Mouse (Mus musculus): ENCODE measurements around the gene Cdnf. TPM values are rescaled to one million over a fixed set of nuclear protein-coding genes. Genes with fewer than 3 reads are reported as not detected.

Cdnf gene
- polyA plus RNA-seq, 1 experiment from 2014 or later, result 0.10 TPM

DNA sequence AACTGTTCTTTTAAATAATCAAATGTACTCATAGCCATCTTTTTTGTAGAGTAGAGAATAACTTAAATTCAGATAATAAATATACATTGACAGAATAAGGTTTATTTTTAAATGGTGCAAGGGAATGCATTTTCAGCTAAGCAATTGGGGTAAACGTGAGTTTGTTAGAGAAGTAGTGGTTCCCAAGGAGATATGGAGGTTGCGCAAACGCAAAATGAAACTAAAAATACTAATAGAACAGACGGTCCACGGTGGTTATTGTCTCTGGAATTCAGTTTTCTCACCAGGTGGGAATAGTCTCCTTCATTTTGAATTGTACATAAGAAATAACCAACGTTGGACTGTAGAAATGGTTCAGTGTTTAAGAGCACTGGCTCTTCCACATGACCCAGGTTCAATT is 13.5 kb downstream of the Cdnf start:
- no peak overlapping the region for H3K4me2 ChIP-seq
- H3K36me3 ChIP-seq, result no peaks in the 10 kb centered on the region
- H3K4me3 ChIP-seq, result no peak overlapping the region
- no peak overlapping the region for H3K27ac ChIP-seq (replicated peaks)
- H3K27me3 ChIP-seq, result no peaks in the 10 kb centered on the region
- ATAC-seq (ENCODE audit: low read depth), result no peak
- H3K9me3 ChIP-seq, result no peaks in the 10 kb centered on the region
- no peak overlapping the region for H3K9ac ChIP-seq
- H3K4me1 ChIP-seq (replicated peaks), result no peaks in the 10 kb centered on the region
- WGBS, result 84% methylated on average over 6 of the region's 6 CpGs

DNA sequence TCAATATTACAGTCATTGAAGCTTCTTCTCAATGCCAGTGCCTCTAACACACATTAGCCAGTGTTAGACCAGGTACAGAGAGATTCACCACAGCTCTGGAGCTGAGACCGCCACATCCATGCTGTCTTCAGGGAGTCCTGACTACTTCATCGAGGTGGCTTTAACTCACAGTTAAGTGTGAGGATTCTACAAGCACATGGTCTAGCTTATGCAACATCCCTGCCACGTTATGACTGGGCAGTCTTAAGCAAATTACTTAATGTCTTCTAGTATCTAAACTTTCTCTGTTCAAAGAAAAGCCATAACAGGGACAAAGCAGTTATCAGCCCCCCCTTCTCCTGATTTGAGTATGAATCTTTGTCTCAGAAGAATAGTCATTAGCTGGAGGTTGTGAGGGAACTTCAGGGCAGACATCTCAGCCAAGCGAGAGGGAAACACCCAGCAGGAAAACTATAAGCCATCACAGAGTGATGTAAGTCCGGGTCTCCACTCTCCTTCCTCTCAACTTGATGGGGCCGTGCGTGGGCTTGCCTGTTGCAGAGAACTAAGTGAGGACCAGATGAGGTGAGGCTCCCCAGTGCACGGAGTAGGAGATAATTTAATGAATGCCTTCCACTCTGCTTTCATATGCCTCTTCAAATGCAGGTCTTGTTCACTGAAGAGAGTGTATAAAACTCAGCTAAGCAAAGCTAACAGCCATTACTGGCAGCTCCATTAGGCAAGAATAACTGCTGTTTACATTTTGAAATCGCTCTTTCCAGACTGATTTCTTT is 28.7 kb downstream of the Cdnf start:
- 64% methylated on average over 9 of the region's 9 CpGs for WGBS
- H3K27me3 ChIP-seq, result no peaks in the 10 kb centered on the region
- H3K36me3 ChIP-seq, result no peaks in the 10 kb centered on the region
- no peak overlapping the region for H3K4me3 ChIP-seq
- no peak overlapping the region for H3K9ac ChIP-seq
- no peak overlapping the region for H3K27ac ChIP-seq (replicated peaks)
- no peak for ATAC-seq (ENCODE audit: low read depth)
- H3K4me1 ChIP-seq (replicated peaks), result peaks cover 6% of the 10 kb centered on the region; the same call in 1 of the 2 replicates
- no peak overlapping the region for H3K4me2 ChIP-seq
- H3K9me3 ChIP-seq, result no peaks in the 10 kb centered on the region

DNA sequence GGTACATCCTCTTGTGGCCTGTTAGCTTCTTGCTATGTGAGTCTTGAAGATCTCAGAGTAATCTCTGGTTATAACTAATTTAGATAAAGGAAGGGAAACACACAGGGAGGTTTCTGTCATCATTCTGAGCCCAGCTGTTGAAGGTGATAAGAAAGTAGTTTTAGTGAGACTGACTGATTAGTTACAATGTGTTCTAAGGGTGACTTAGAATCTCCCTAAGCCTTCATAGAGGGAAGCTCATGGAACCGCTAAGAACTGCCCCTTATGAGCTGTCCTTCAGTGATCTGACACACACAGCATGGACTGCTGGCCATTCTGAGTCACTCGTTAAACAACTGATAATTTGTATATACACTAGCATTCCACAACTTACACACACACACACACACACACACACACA is 33.2 kb downstream of the Cdnf start:
- WGBS, result 67% methylated on average over 2 of the region's 2 CpGs

GRCm38 (mm10) chr2:3546588-3546987 is 33.8 kb downstream of the Cdnf start:
- no peaks in the 10 kb centered on the region for H3K27me3 ChIP-seq
- 3% methylated on average over 4 of the region's 4 CpGs for WGBS
- no peak overlapping the region for H3K4me3 ChIP-seq
- H3K36me3 ChIP-seq, result no peaks in the 10 kb centered on the region
- no peak for ATAC-seq (ENCODE audit: low read depth)
- H3K4me1 ChIP-seq (replicated peaks), result peaks cover 6% of the 10 kb centered on the region; the same call in 1 of the 2 replicates
- H3K27ac ChIP-seq (replicated peaks), result no peak overlapping the region
- no peak overlapping the region for H3K9ac ChIP-seq
- H3K4me2 ChIP-seq, result no peak overlapping the region
- no peaks in the 10 kb centered on the region for H3K9me3 ChIP-seq

More for the DNA sequence above, 33.2 kb downstream of the Cdnf start:
- Histone ChIP-seq H3K4me3 (no peak overlapping the region), H3K27me3 (no peaks in the 10 kb centered on the region), H3K4me2 (no peak overlapping the region), H3K36me3 (no peaks in the 10 kb centered on the region), H3K4me1 (replicated peaks) (peaks cover 6% of the 10 kb centered on the region; the same call in 1 of the 2 replicates), H3K27ac (replicated peaks) (no peak overlapping the region), H3K9me3 (no peaks in the 10 kb centered on the region), H3K9ac (no peak overlapping the region)
- ATAC-seq (ENCODE audit: low read depth), result no peak

GRCm38 (mm10) chr2:3570186-3570585 is 57.4 kb downstream of the Cdnf start, which contains the start of gene Fam107b:
TSS of gene Fam107b (plus strand) at chr2:3570488.
- H3K4me3 ChIP-seq, result no peak within 1 kb of the TSS
- H3K9ac ChIP-seq, result no peak within 1 kb of the TSS
- no peak within 1 kb of the TSS for H3K4me2 ChIP-seq
- no peak within 1 kb of the TSS for H3K27ac ChIP-seq (replicated peaks)
- H3K4me1 ChIP-seq (replicated peaks), result no peaks in the 10 kb centered on the region
- H3K9me3 ChIP-seq, result no peaks in the 10 kb centered on the region
- H3K27me3 ChIP-seq, result no peaks in the 10 kb centered on the region
- no peaks in the 10 kb centered on the region for H3K36me3 ChIP-seq
- whole genome bisulfite sequencing, result 73% methylated on average over 12 of the region's 12 CpGs
- no peak for ATAC-seq (ENCODE audit: low read depth)

- WGBS, result 87% methylated on average over 11 of the region's 11 CpGs
- H3K27ac ChIP-seq (replicated peaks), result no peak overlapping the region
- no peak overlapping the region for H3K4me2 ChIP-seq
- no peak overlapping the region for H3K9ac ChIP-seq
- H3K36me3 ChIP-seq, result no peaks in the 10 kb centered on the region
- no peaks in the 10 kb centered on the region for H3K4me1 ChIP-seq (replicated peaks)
- no peaks in the 10 kb centered on the region for H3K27me3 ChIP-seq
- no peaks in the 10 kb centered on the region for H3K9me3 ChIP-seq
- H3K4me3 ChIP-seq, result no peak overlapping the region
- no peak for ATAC-seq (ENCODE audit: low read depth)
Measured at GRCm38 (mm10) chr2:3570606-3571005, 57.8 kb downstream of the Cdnf start.

GRCm38 (mm10) chr2:3573883-3574282 is 61.1 kb downstream of the Cdnf start:
- Histone ChIP-seq H3K9ac (no peak overlapping the region), H3K4me3 (no peak overlapping the region), H3K9me3 (no peaks in the 10 kb centered on the region), H3K4me2 (no peak overlapping the region), H3K27me3 (no peaks in the 10 kb centered on the region), H3K36me3 (no peaks in the 10 kb centered on the region), H3K27ac (replicated peaks) (no peak overlapping the region), H3K4me1 (replicated peaks) (no peaks in the 10 kb centered on the region)
- WGBS, result 82% methylated on average over 7 of the region's 7 CpGs
- no peak for ATAC-seq (ENCODE audit: low read depth)

DNA sequence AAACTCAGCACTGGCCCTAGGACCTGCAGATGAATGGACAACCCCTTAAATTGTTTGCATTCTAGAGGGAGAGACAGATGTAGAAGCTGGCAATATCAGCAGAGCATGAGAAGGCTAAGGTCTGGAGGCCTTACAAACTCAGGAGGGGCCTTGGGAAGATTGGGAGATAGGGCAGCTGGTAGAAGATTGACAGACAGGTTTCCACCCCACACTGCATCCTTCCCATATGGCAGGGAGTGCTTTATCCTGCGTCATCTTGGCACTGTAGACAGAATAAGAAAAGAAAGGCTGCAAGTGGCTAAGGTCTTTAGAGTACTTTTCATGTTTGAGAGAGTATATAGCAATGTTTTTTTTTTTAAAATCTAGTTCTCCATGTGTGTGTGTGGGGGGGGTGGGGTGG is 62.3 kb downstream of the Cdnf start:
- Histone ChIP-seq H3K36me3 (no peaks in the 10 kb centered on the region), H3K9me3 (no peaks in the 10 kb centered on the region), H3K4me2 (no peak overlapping the region), H3K27me3 (no peaks in the 10 kb centered on the region), H3K4me1 (replicated peaks) (no peaks in the 10 kb centered on the region), H3K27ac (replicated peaks) (no peak overlapping the region), H3K9ac (no peak overlapping the region), H3K4me3 (no peak overlapping the region)
- no peak for ATAC-seq (ENCODE audit: low read depth)
- 90% methylated on average over 1 of the region's 1 CpGs for WGBS

Other genes with a start within 250 kb of the Cdnf start
- 79.6 and 80.8 TPM in 2 replicates for gene Nmt2, start 228.8 kb upstream of the Cdnf start, polyA plus RNA-seq (2015; fragmentation: Nextera tagmentation; extraction: Ambion mirVana)
- 11.3 and 12.2 TPM in 2 replicates for gene Rpp38, start 180.4 kb upstream of the Cdnf start, polyA plus RNA-seq (2015; fragmentation: Nextera tagmentation; extraction: Ambion mirVana)
- 1.3 and 2.3 TPM in 2 replicates for gene Acbd7, start 176.9 kb upstream of the Cdnf start, polyA plus RNA-seq (2015; fragmentation: Nextera tagmentation; extraction: Ambion mirVana)
- gene Olah, start 115.8 kb upstream of the Cdnf start, polyA plus RNA-seq (2015; fragmentation: Nextera tagmentation; extraction: Ambion mirVana), result not detected in 2 replicates
- gene Meig1, start 90.4 kb upstream of the Cdnf start, polyA plus RNA-seq (2015; fragmentation: Nextera tagmentation; extraction: Ambion mirVana), result 1.1 and 2.2 TPM in 2 replicates
- gene Dclre1c, start 88.9 kb upstream of the Cdnf start, polyA plus RNA-seq (2015; fragmentation: Nextera tagmentation; extraction: Ambion mirVana), result 7.3 and 9.9 TPM in 2 replicates
- 10.4 and 12.8 TPM in 2 replicates for gene Suv39h2, start 38.0 kb upstream of the Cdnf start, polyA plus RNA-seq (2015; fragmentation: Nextera tagmentation; extraction: Ambion mirVana)
- gene Gm45902, start 240 bp upstream of the Cdnf start, polyA plus RNA-seq (2015; fragmentation: Nextera tagmentation; extraction: Ambion mirVana), result 8.1 and 8.2 TPM in 2 replicates
- gene Hspa14, start 216 bp upstream of the Cdnf start, polyA plus RNA-seq (2015; fragmentation: Nextera tagmentation; extraction: Ambion mirVana), result 63.1 and 70.7 TPM in 2 replicates
- gene Fam107b, start 57.5 kb downstream of the Cdnf start, polyA plus RNA-seq (2015; fragmentation: Nextera tagmentation; extraction: Ambion mirVana), result 38.3 and 42.7 TPM in 2 replicates

All from neural tube, embryonic 13.5 days (tissue).